Mouse (Mus musculus): ENCODE results near the gene Pten.
A peak's percentile ranks its signal among the peaks of the same experiment; 100 is the strongest.

Gene Pten

GRCm38 (mm10) chr19:32756900-32757725, at the start of gene Pten:
Pten (plus strand) TSS chr19:32757497.
- DNase-seq (ENCODE audit: low spot score in 2 of 2): peak; percentile 97 to 98

GRCm38 (mm10) chr19:32708996-32709395, 48.3 kb upstream of the Pten start:
- DNase-seq (ENCODE audit: low spot score in 2 of 2): no peak

- DNase-seq (ENCODE audit: low spot score in 2 of 2): no peak
Measured at GRCm38 (mm10) chr19:32710288-32710687, 47.0 kb upstream of the Pten start.

GRCm38 (mm10) chr19:32711761-32712541, 45.3 kb upstream of the Pten start:
- peak; percentile 94 to 95 for DNase-seq (ENCODE audit: low spot score in 2 of 2)

GRCm38 (mm10) chr19:32712588-32713042, 44.7 kb upstream of the Pten start:
- peak; percentile 82 to 89 for DNase-seq (ENCODE audit: low spot score in 2 of 2)

GRCm38 (mm10) chr19:32713471-32713870, 43.8 kb upstream of the Pten start:
- DNase-seq (ENCODE audit: low spot score in 2 of 2): peak in 1 of 2 experiments; percentile 22

- peak; percentile 79 to 82 for DNase-seq (ENCODE audit: low spot score in 2 of 2)
Measured at GRCm38 (mm10) chr19:32715201-32715600, 42.1 kb upstream of the Pten start.

GRCm38 (mm10) chr19:32715681-32716080, 41.6 kb upstream of the Pten start:
- no peak for DNase-seq (ENCODE audit: low spot score in 2 of 2)

- no peak for DNase-seq (ENCODE audit: low spot score in 2 of 2)
Measured at GRCm38 (mm10) chr19:32717590-32717989, 39.7 kb upstream of the Pten start.

- no peak for DNase-seq (ENCODE audit: low spot score in 2 of 2)
Measured at GRCm38 (mm10) chr19:32720319-32720718, 37.0 kb upstream of the Pten start.

- no peak for DNase-seq (ENCODE audit: low spot score in 2 of 2)
Measured at GRCm38 (mm10) chr19:32723817-32724216, 33.5 kb upstream of the Pten start.

GRCm38 (mm10) chr19:32726451-32727325, 30.6 kb upstream of the Pten start:
- DNase-seq (ENCODE audit: low spot score in 2 of 2): no peak

GRCm38 (mm10) chr19:32729785-32730184, 27.5 kb upstream of the Pten start:
- DNase-seq (ENCODE audit: low spot score in 2 of 2): no peak

- DNase-seq (ENCODE audit: low spot score in 2 of 2): no peak
Measured at GRCm38 (mm10) chr19:32732922-32733321, 24.4 kb upstream of the Pten start.

GRCm38 (mm10) chr19:32737844-32738243, 19.5 kb upstream of the Pten start:
- no peak for DNase-seq (ENCODE audit: low spot score in 2 of 2)

- DNase-seq (ENCODE audit: low spot score in 2 of 2): no peak
Measured at GRCm38 (mm10) chr19:32739686-32740085, 17.6 kb upstream of the Pten start, which contains the start of gene Atad1. Atad1 (minus strand) TSS chr19:32739786.

GRCm38 (mm10) chr19:32740641-32741345, 16.5 kb upstream of the Pten start:
- no peak for DNase-seq (ENCODE audit: low spot score in 2 of 2)

GRCm38 (mm10) chr19:32749425-32749824, 7.9 kb upstream of the Pten start:
- peak; percentile 62 to 63 for DNase-seq (ENCODE audit: low spot score in 2 of 2)

- DNase-seq (ENCODE audit: low spot score in 2 of 2): no peak
Measured at GRCm38 (mm10) chr19:32752357-32752756, 4.9 kb upstream of the Pten start.

- no peak for DNase-seq (ENCODE audit: low spot score in 2 of 2)
Measured at GRCm38 (mm10) chr19:32753386-32753785, 3.9 kb upstream of the Pten start.
